8 mouse cellular contexts compared by ENCODE assay signal in the genomic region with DNA sequence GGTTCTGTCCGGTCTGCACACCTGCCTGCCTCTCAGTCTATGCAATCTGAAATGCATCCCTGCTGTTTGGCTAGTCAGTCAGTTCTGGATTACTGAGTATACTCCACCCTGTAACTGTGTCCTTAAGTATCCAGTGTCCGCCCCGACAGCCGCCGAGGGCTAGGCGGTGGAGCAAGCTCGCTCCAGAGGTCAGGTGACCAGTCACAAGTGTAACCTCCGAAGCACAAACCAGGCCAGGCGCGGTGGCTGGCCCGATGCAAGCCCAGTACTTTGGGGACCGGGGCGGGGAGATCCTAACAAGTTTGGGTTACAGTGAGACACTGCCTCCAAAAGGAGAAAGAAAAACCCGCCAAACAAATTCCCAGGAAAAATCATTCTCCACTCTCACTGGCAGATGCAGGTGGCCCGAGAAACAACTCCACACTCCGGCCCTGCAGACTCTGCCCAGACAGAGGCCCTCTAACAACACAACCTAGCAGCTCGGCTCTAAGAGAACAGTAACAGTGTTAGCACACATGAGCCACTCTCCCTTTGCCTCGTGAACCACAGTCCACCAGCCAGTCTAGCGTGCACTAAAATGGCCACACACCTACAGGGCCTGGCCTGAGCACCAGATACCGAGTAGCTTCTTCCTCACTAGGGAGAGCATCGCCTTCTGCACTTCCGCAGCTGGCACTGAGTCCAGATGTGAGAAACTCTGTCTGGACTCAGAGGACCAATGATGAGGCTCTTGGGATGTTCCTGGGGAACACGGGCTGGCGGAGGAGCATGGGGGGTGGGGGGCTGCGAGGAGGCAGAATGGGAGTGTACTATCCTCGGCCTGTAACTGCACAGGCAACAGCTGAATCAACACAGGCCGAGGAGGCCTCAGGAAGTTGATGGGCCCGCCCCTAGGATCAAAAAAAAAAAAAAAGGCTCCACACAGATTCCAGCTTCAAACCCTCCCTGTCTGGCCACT. TPM values are rescaled to one million over a fixed set of nuclear protein-coding genes. Genes with fewer than 3 reads are reported as not detected.
A peak's percentile ranks its signal among the peaks of the same experiment; 100 is the strongest.
DNase-seq lines count a peak whose midpoint lies in the region; ATAC-seq and TF ChIP-seq lines count a peak whose summit lies in the region.

No protein-coding gene starts in this region.

- H3K4me3 ChIP-seq in C2C12 (ENCODE audit: insufficient read depth, poor library complexity, severe bottlenecking), result no peak overlapping the region
- H3K4me3 ChIP-seq in intestine, embryonic 14.5 days (ENCODE audit: low read depth, low read length), result no peak overlapping the region
- no peak overlapping the region for H3K4me3 ChIP-seq in liver, embryonic 15.5 days (replicated peaks)
- no peak overlapping the region for H3K4me3 ChIP-seq in stomach, embryonic 14.5 days (ENCODE audit: low read depth, low read length)

- ATAC-seq in intestine, embryonic 14.5 days (replicated peaks; ENCODE audit: low FRiP score, low TSS enrichment, low read depth), result peak; percentile 68
- no peak for ATAC-seq in liver, embryonic 15.5 days (ENCODE audit: insufficient read depth)
- ATAC-seq in stomach, embryonic 14.5 days (ENCODE audit: insufficient number of reproducible peaks, insufficient read depth, low FRiP score, low read depth), result peak; percentile 62

- WGBS in intestine, embryonic 14.5 days, result 31% methylated on average over 28 of the region's 28 CpGs
- WGBS in liver, embryonic 15.5 days (ENCODE audit: insufficient replicate concordance), result 56% methylated on average over 28 of the region's 28 CpGs
- 24% methylated on average over 28 of the region's 28 CpGs for WGBS in stomach, embryonic 14.5 days

- peaks cover 40% of the 10 kb centered on the region for H3K79me3 ChIP-seq in C2C12 (ENCODE audit: low read depth)

- TF ChIP-seq CTCF in C2C12 (IDR thresholded peaks at IDR 0.05; ENCODE audit: control insufficient read depth, insufficient read depth, insufficient read length), result no peak

- peaks cover 72% of the 10 kb centered on the region for H3K79me2 ChIP-seq in C2C12 (ENCODE audit: control insufficient read depth, insufficient read depth)

- H3K4me1 ChIP-seq in intestine, embryonic 14.5 days (replicated peaks; ENCODE audit: control insufficient read depth, insufficient read depth, low read length), result peaks cover 76% of the 10 kb centered on the region
- H3K4me1 ChIP-seq in liver, embryonic 15.5 days (replicated peaks), result peaks cover 87% of the 10 kb centered on the region
- peaks cover 70% of the 10 kb centered on the region for H3K4me1 ChIP-seq in stomach, embryonic 14.5 days (ENCODE audit: control insufficient read depth, insufficient read depth, low read length)

- DNase-seq in adrenal gland, adult 2 months, result peak; percentile 81
- DNase-seq in gastrocnemius, postnatal 14 days, result peak; percentile 89
- peak; percentile 79 for DNase-seq in intestine, embryonic 14.5 days (ENCODE audit: low spot score)
- no peak for DNase-seq in B cell, adult 2 months
- no peak for DNase-seq in layer of hippocampus, postnatal 25 days (ENCODE audit: extremely low spot score in 1 of 2, low spot score in 1 of 2)

- no peaks in the 10 kb centered on the region for H3K27me3 ChIP-seq in C2C12 (ENCODE audit: control insufficient read depth, insufficient read depth, insufficient read length)
- no peaks in the 10 kb centered on the region for H3K27me3 ChIP-seq in intestine, embryonic 14.5 days (replicated peaks; ENCODE audit: control insufficient read depth, insufficient read depth, low read length)
- H3K27me3 ChIP-seq in liver, embryonic 15.5 days, result no peaks in the 10 kb centered on the region
- no peaks in the 10 kb centered on the region for H3K27me3 ChIP-seq in stomach, embryonic 14.5 days (ENCODE audit: control insufficient read depth, insufficient read depth, low read length)

- peak overlapping the region; percentile 90 for H3K27ac ChIP-seq in intestine, embryonic 14.5 days (ENCODE audit: low read depth)
- peak overlapping the region; percentile 69 for H3K27ac ChIP-seq in liver, embryonic 15.5 days (replicated peaks)
- H3K27ac ChIP-seq in stomach, embryonic 14.5 days (ENCODE audit: low read length), result peak overlapping the region; percentile 91

- intact Hi-C loops in gastrocnemius, postnatal 14 days (cut with DNase I; ENCODE audit: low total_unique reads), result no loop called here

- peak overlapping the region; percentile 28 for H3K4me2 ChIP-seq in intestine, embryonic 14.5 days (ENCODE audit: low read length)
- no peak overlapping the region for H3K4me2 ChIP-seq in liver, embryonic 15.5 days
- peak overlapping the region; percentile 23; the same call in 1 of the 2 replicates for H3K4me2 ChIP-seq in stomach, embryonic 14.5 days (replicated peaks; ENCODE audit: low read depth, low read length)

- H3K9ac ChIP-seq in intestine, embryonic 14.5 days (ENCODE audit: low read length), result no peak overlapping the region
- H3K9ac ChIP-seq in liver, embryonic 15.5 days, result no peak overlapping the region
- no peak overlapping the region for H3K9ac ChIP-seq in stomach, embryonic 14.5 days (replicated peaks; ENCODE audit: low read depth, low read length)

- peak overlapping the region; percentile 67 for H3ac ChIP-seq in C2C12 (ENCODE audit: control insufficient read depth, insufficient read length, low read depth)

- peaks cover 6% of the 10 kb centered on the region for H3K36me3 ChIP-seq in C2C12 (ENCODE audit: control insufficient read depth, insufficient read depth)
- H3K36me3 ChIP-seq in intestine, embryonic 14.5 days (ENCODE audit: control insufficient read depth, insufficient read depth, low read length), result no peaks in the 10 kb centered on the region
- 0 out of 2 replicates have a peak, but pooled peaks cover 17% of the 10 kb centered on the region for H3K36me3 ChIP-seq in liver, embryonic 15.5 days (replicated peaks)
- no peaks in the 10 kb centered on the region for H3K36me3 ChIP-seq in stomach, embryonic 14.5 days (ENCODE audit: control insufficient read depth, insufficient read depth, low read length)

- no peaks in the 10 kb centered on the region for H3K9me3 ChIP-seq in intestine, embryonic 14.5 days (ENCODE audit: control insufficient read depth, low read length)
- H3K9me3 ChIP-seq in liver, embryonic 15.5 days (replicated peaks), result no peaks in the 10 kb centered on the region
- H3K9me3 ChIP-seq in stomach, embryonic 14.5 days (ENCODE audit: control insufficient read depth, low read depth, low read length), result no peaks in the 10 kb centered on the region

TF ChIP-seq in C2C12, 6 proteins besides CTCF, POLR2A, EP300 and RAD21 (continues in another document):
- peak; percentile 93 for TF ChIP-seq MYOD1 (IDR thresholded peaks at IDR 0.05; ENCODE audit: control insufficient read depth, insufficient read length, low read depth)
- peak; percentile 54 for TF ChIP-seq USF1 (IDR thresholded peaks at IDR 0.05; ENCODE audit: low read depth)
- no peak for TF ChIP-seq MAX (IDR thresholded peaks at IDR 0.05)

RNA-seq across cellular contexts. Expression of a gene that starts 25.2 kb away (rescaled TPM):
- polyA plus RNA-seq in C2C12 (2012; fragmentation: generic; extraction: Trizol), result 34.6 TPM
- 10 to 100 TPM; 38.1 to 51.3 TPM for total RNA-seq in adrenal gland, adult 2 months (2021)
- polyA plus RNA-seq in adrenal gland, adult 2 months (2012; rRNA removed), result 48.9 and 59.8 TPM in 2 replicates
- total RNA-seq in gastrocnemius, postnatal 14 days (2021), result 10 to 100 TPM; 47.6 to 50.9 TPM
- polyA plus RNA-seq in intestine, embryonic 14.5 days (2014; fragmentation: Nextera tagmentation; extraction: Ambion mirVana), result 22.7 and 23.6 TPM in 2 replicates
- polyA plus RNA-seq in liver, embryonic 15.5 days (2015; fragmentation: Nextera tagmentation; extraction: Ambion mirVana), result 22.7 and 26.4 TPM in 2 replicates
- polyA plus RNA-seq in stomach, embryonic 14.5 days (2014; fragmentation: Nextera tagmentation; extraction: Ambion mirVana), result 24.0 and 26.5 TPM in 2 replicates
- 10 to 100 TPM; 31.0 to 39.9 TPM for total RNA-seq in layer of hippocampus, postnatal 25 days (2021)

RNA-seq across cellular contexts. Expression of a gene that starts 25.6 kb away (rescaled TPM):
- 0.33 TPM for polyA plus RNA-seq in C2C12 (2012; fragmentation: generic; extraction: Trizol)
- under 1 TPM; 0.29 to 0.55 TPM for total RNA-seq in adrenal gland, adult 2 months (2021)
- polyA plus RNA-seq in adrenal gland, adult 2 months (2012; rRNA removed), result 0.29 and 0.49 TPM in 2 replicates
- total RNA-seq in gastrocnemius, postnatal 14 days (2021), result under 1 TPM in 1 of 2 experiments, not detected in 1; 0.13 TPM
- polyA plus RNA-seq in intestine, embryonic 14.5 days (2014; fragmentation: Nextera tagmentation; extraction: Ambion mirVana), result 0.24 and 0.48 TPM in 2 replicates
- 0.90 and 1.2 TPM in 2 replicates for polyA plus RNA-seq in liver, embryonic 15.5 days (2015; fragmentation: Nextera tagmentation; extraction: Ambion mirVana)
- polyA plus RNA-seq in stomach, embryonic 14.5 days (2014; fragmentation: Nextera tagmentation; extraction: Ambion mirVana), result 0.54 and 0.78 TPM in 2 replicates
- total RNA-seq in layer of hippocampus, postnatal 25 days (2021), result under 1 TPM; 0.79 to 0.80 TPM

RNA-seq across cellular contexts. Expression of a gene that starts 49.2 kb away (rescaled TPM):
- 17.2 TPM for polyA plus RNA-seq in C2C12 (2012; fragmentation: generic; extraction: Trizol)
- 10 to 100 TPM; 11.6 to 22.7 TPM for total RNA-seq in adrenal gland, adult 2 months (2021)
- 32.5 and 33.5 TPM in 2 replicates for polyA plus RNA-seq in adrenal gland, adult 2 months (2012; rRNA removed)
- total RNA-seq in gastrocnemius, postnatal 14 days (2021), result 1 to 10 TPM; 4.3 to 5.3 TPM
- 8.1 and 9.4 TPM in 2 replicates for polyA plus RNA-seq in intestine, embryonic 14.5 days (2014; fragmentation: Nextera tagmentation; extraction: Ambion mirVana)
- polyA plus RNA-seq in liver, embryonic 15.5 days (2015; fragmentation: Nextera tagmentation; extraction: Ambion mirVana), result 4.0 TPM in 2 replicates
- polyA plus RNA-seq in stomach, embryonic 14.5 days (2014; fragmentation: Nextera tagmentation; extraction: Ambion mirVana), result 8.4 and 9.0 TPM in 2 replicates
- total RNA-seq in layer of hippocampus, postnatal 25 days (2021), result 10 to 100 TPM; 23.9 to 25.5 TPM

RNA-seq across cellular contexts. Expression of a gene that starts 49.3 kb away (rescaled TPM):
- polyA plus RNA-seq in C2C12 (2012; fragmentation: generic; extraction: Trizol), result 50.2 TPM
- total RNA-seq in adrenal gland, adult 2 months (2021), result 10 to 100 TPM; 46.8 to 49.5 TPM
- 42.7 and 49.6 TPM in 2 replicates for polyA plus RNA-seq in adrenal gland, adult 2 months (2012; rRNA removed)
- 10 to 100 TPM; 20.1 to 22.3 TPM for total RNA-seq in gastrocnemius, postnatal 14 days (2021)
- 39.3 and 41.0 TPM in 2 replicates for polyA plus RNA-seq in intestine, embryonic 14.5 days (2014; fragmentation: Nextera tagmentation; extraction: Ambion mirVana)
- polyA plus RNA-seq in liver, embryonic 15.5 days (2015; fragmentation: Nextera tagmentation; extraction: Ambion mirVana), result 16.2 and 17.7 TPM in 2 replicates
- polyA plus RNA-seq in stomach, embryonic 14.5 days (2014; fragmentation: Nextera tagmentation; extraction: Ambion mirVana), result 27.1 and 30.7 TPM in 2 replicates
- total RNA-seq in layer of hippocampus, postnatal 25 days (2021), result 10 to 100 TPM; 40.7 to 42.5 TPM

RNA-seq across cellular contexts. Expression of a gene that starts 52.3 kb away (rescaled TPM):
- 6.1 TPM for polyA plus RNA-seq in C2C12 (2012; fragmentation: generic; extraction: Trizol)
- total RNA-seq in adrenal gland, adult 2 months (2021), result 10 to 100 TPM; 25.5 to 46.3 TPM
- 40.1 and 49.3 TPM in 2 replicates for polyA plus RNA-seq in adrenal gland, adult 2 months (2012; rRNA removed)
- 10 to 100 TPM; 12.5 to 13.0 TPM for total RNA-seq in gastrocnemius, postnatal 14 days (2021)
- polyA plus RNA-seq in intestine, embryonic 14.5 days (2014; fragmentation: Nextera tagmentation; extraction: Ambion mirVana), result 3.3 and 3.8 TPM in 2 replicates
- 7.4 and 8.2 TPM in 2 replicates for polyA plus RNA-seq in liver, embryonic 15.5 days (2015; fragmentation: Nextera tagmentation; extraction: Ambion mirVana)
- 4.1 and 5.4 TPM in 2 replicates for polyA plus RNA-seq in stomach, embryonic 14.5 days (2014; fragmentation: Nextera tagmentation; extraction: Ambion mirVana)
- total RNA-seq in layer of hippocampus, postnatal 25 days (2021), result 10 to 100 TPM in 1 of 2 experiments, 1 to 10 TPM in 1; 6.5 to 14.3 TPM

Comparison
In these comparisons a context has a peak if more than half of its experiments do, and no peak if none do; other contexts are left out.
1. DNase-seq: peak in adrenal gland, adult 2 months (single experiment), gastrocnemius, postnatal 14 days (single experiment) and intestine, embryonic 14.5 days (single experiment); none in B cell, adult 2 months (0 of 2) and layer of hippocampus, postnatal 25 days (0 of 2).
2. Peak in every context shown above with its lines, with median percentiles within 50 percentile points of each other: H3K27ac ChIP-seq.